Mouse (Mus musculus) thymus, postnatal 4 days (tissue): Measurements from ENCODE around the gene Nabp2.

Source experiments
- DNase-seq: peaks from one replicate; pipeline ENCODE4 v3.0.0; 2021

The Nabp2 gene

DNA sequence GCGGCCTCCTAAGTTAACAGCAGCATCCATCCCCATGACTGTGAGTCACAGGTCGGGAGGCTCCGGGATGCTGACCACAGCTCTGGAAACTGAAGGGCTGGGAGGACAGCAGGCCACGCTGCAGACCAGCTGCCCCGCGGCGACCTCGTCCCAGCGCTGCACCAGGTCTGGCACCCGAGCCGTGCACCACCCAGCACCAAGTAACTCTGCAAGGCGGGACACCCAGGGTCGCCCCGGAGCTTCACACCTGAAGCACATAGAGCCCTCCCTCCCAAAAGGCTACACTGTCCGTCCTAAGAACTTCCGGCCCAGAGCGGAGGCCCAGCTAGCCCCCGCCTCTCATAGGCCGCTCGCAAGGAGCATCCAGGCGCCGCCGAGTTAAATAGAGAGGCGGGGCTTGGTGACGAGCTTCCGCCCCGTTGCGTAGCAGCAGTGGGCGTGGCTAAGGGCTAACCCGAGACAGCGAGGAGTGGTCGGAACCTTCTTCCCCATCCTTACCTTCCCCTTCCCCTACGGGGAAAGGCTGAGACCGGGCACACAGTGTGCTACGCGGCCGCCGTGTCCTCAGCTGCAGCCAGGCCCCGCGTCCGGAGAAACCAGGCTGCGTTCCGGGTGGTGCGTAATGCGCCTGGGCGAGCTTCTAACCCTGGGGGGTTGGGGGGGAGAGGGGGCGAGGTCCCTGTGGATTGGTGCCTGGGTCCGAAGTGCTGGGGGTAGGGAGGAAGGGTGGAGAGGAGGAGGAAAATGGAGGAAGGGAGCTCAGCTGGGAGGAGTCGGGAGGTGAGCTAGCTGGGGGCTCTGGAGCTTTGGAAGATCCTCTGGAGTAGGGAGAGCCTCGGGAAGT, at the start of gene Nabp2, which contains the start of gene Rnf41:
Gene Nabp2, minus strand, starts transcription at position 282 of the 844 bp plus-strand sequence.
Gene Rnf41, plus strand, starts transcription at position 447 of the 844 bp plus-strand sequence.
- DNase-seq: peak; percentile 98

DNA sequence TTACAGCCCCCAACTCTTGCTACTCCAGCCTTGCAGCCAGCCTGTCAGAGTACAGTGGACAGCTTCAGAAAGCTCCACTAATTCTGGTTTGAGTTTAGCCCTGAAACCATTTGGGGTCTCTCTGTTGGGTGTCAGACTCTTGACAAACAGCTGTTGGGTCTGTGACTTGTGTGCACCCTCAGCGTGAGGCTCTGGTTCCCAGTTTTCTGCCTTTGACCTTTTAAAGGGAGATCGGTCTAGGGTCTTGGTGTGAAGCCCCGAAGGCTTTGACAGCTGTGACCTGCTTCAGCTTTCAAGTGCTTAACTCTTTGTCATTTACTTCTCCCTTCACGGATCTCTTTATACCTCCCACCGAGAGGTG, 49.0 kb upstream of the Nabp2 start:
- DNase-seq: no peak

DNA sequence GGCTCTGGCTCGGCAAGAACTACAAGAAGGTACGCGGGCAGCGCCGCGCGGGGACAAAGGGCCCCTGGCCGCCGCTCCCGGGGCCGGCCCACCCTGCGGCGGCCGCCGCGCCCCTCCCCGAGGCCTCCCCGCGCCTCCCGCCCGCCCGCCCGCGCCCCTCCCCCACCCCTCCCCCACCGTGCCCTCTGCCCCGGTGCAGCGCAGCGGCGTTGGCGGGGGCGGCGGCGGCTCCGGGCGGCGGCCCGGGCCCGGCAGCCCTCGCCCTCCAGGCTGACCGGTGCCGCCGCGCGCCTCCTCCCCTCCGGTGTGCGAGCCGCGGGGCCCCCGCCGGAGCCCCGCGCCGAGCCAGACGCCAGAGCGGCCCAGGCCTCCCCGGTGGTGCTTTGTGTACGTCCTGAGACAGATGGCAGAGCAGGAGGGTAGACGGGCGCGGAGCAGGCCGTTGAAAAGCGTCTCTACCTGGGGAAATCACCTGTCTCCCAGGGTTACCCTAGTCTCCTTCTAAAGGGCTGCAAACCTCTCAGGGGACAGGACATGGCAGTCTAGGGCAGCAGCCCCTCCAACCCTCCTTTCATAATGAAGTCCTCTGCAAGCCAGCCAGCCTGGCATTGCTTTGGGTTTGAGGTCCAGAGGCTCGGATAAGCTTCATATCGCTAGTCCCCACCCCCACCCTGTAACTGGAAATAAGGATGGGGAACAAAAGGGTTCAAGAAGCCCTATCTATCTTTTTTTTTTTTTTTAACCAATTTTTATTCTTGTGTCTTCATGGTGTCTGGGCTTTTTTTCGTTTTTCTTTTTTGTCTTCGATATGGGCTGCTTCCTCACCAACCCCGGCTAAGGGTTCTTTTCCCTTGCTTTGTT, 48.3 kb upstream of the Nabp2 start:
- peak; percentile 69 for DNase-seq

DNA sequence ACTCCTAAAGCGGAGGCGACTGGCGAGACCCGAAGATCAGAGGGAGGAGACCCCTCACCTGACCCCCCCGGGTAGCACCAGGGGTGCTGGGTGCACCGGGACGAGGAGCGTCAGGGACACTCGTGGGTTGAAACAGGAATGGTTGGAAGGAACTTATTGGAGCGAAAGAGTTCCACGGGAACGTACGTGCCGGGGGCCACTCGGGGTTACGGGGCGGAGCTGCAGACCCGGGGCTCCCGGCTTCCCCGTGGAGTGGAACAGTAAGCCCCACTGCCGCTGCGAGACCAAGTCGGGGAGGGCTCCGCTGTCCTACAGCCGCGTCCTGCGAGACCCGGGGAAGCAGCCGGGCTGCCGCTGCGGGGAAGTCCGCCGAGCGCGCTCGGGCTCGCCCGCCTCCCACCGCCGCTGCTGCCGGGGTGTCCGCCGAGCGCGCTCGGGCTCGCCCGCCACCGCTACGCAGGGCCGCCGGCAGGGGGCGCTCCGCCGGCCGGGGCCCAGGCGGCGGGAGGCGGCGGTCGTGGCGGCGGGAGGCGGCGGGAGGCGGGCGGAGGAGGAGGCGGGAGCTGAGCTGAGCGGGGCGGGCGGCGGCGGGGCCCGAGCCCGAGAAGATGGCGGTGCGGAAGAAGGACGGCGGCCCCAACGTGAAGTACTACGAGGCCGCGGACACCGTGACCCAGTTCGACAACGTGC, 47.6 kb upstream of the Nabp2 start, which contains the start of gene Smarcc2:
Gene Smarcc2, plus strand, starts transcription at position 530 of the 690 bp plus-strand sequence.
- DNase-seq: peak; percentile 93

DNA sequence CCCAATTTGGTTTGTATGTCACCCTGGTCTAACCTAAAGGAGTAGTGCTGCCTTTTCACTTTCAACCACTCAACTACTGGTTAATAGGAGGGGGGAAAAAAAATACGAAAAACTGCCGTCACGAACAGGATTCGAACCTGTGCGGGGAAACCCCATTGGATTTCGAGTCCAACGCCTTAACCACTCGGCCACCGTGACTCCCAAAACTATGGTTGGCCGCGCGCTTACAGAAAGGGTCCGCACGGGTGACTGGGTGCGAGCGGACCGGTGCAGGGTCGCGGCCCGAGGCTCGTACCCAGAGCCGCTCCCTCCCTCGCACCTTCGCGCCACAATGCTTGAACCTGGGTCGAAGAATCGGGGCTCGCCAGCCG, 47.0 kb upstream of the Nabp2 start:
- DNase-seq: peak; percentile 94

DNA sequence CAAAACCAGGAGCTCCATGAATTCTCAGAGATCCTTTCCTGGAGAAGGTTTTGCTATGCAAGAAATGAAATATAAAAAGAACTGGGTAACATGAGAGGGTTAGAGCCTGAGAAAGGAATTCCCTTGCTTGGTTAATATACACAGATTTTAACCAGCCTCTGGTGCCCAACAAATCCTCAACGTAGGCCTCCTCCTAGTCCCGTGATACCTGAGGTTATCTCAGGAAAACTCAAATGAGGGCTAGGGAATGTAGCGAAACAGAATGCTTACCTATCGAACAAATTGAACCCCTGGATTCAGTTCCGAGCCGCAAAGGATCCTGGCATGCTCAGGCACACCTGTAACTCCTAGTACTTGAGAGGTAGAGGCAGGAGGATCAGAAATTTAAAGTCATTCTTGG, 46.4 kb upstream of the Nabp2 start:
- DNase-seq: no peak

DNA sequence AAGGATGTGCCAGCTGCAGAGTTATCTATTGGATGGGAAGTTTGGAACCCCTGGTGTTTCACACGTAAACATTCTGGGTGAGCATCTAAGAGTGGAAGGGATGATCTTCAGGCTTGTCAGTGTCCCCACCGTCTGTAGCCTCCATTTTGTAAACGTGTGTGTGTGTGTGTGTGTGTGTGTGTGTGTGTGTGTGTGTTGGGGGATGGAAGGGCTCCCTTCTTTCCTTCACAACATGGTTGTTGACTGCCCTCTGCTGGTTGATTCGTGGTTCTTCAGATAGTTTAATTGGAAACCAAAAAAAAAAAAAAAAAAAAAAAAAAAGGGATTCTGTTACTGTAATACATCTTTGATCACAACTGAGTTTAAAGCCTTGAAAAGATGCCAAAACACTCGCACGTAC, 44.0 kb upstream of the Nabp2 start:
- peak; percentile 76 for DNase-seq

DNA sequence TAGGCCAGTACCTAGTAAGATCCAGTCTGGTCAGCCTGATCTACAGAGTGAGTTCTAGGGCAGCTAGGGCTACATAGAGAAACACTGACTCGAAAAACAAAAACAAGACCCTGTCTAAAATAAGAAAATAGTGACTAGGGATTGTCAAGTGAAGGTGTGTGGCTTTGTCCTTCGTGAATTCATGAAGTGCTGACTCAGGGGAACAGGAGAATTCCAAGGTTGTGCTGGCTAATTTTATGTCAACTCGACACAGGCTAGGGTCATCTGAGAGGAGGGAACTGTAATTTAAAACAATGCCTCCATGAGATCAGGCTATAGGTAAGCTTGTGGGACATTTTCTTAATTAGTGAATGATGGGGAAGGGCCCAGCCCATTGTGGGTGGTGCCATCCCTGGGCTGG, 43.2 kb upstream of the Nabp2 start:
- DNase-seq: no peak

DNA sequence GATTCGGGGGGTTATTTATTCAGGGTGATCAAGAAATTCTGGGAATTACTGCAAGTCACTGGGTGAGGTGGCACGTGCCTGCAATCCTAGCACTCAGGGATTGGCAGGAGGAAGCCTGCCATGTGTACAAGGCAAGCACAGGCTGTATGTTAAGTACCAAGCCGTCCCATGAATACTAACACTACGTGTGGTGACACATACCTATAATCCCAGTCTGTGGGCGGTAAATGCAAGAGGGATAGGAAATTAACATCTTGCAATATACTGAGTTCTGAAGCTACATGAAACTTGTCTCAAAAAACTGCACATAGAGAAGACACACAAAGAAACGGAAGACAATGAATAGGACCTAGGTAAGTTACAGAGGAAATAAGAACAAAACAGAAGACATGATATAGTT, 39.7 kb upstream of the Nabp2 start:
- no peak for DNase-seq

DNA sequence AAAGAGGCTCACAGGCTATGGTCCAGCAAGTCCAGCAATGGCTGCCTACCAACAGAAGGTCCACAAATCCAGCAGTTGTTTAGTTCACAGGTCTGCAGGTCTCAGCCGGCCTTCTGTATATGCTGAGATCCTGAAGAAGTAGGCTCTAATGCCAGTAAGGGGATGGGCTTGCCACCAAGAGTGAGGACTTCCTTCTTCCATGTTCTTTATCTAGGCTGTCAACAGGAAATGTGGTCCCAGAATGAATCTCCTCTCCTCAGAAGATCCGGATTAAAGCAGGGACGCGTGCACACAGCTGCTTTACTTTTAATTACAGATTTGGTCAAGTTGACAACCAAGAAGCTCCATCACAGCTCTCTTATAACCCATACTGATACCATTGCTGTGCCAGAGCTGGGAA, 34.1 kb upstream of the Nabp2 start:
- DNase-seq: no peak

DNA sequence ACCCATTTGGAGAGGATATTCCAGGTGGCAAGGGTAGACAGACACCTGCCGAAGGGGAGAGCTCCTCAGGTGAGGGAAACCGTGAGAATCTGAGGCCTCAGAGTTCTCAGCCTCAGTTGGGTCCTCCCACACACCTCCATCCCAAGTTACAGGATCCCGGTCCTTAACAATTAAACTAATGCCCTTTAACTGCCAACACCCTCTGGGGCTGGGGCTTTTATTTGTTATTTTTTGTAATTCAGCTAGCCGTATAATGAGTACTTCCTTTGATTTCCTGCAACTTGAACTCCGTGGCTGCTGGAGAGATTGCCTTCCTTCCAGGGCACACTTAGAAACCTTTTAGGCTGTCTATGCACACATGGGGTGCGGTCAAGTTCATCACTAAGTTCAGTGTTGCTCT, 33.1 kb upstream of the Nabp2 start:
- no peak for DNase-seq

DNA sequence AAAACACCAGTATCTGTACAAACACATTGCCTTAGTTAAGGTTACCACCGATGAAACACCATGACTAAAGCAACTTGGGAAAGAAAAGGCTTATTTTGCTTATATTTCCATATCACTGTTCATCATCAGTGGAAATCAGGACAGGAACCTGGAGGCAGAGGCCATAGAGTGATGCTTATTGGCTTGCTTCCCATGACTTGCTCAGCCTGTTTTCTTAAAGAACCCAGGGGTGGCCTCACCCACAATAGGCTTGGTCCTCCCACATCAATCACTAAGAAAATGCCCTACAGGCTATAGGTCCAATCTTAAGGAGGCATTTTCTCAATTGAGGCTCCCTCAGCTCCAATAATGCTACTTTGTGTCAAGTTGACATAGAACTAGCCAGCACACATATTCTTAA, 31.4 kb upstream of the Nabp2 start:
- no peak for DNase-seq

DNA sequence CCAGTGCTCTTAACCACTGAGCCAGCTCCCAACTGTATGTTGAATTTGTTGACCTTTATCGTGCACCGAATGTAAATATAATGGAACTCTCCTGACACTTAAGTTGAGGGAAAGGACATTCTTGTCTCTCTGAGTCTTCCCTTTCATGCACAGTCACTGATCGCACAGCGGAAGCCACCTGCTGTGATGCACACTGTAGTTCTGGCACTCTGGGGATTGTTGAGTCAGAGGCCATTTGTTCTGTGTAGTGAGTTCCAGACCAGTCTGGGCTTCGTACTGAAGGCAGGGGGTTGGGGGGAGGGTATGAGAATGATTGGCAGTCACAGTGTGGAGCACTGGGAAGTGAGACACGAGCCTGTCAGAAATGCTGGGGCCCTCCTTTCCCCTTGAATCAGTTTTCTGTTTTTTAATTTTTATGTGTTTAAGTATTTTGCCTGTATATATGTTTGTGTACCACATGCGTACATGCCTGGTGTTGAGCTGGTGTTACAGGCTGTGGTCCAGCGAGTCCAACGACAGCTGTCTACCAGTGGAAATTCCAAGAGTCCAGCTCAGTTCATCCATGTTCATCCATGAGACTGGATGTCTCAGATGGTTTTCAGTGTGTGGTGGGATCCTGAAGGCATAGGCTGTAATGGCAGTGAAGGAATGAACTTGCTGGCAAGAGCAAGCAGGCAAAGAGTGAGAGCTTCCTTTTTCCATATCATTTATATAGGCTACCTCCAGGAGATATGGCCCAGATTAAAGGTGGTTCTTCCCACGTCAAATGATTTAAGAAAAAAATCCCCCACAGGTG, 30.2 kb upstream of the Nabp2 start:
- no peak for DNase-seq

DNA sequence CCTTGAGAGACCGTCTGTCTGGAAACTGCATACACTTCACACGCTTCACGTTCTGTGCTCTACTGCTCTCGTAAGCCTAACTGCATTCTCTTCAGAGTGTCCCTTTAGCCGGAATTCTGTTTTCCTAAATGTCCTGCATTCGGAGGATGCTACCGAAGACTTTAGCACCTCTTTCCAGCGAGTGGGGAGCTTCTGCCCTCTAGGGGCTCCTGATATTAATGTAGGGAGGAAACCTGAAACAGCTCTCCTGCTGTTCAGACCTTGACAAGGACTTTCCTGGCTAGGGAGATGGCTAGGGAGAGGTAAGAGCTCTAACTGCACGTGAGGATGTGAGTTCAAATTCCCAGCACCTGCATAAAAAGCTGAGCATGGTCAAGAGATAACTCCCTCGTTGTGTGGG, 29.1 kb upstream of the Nabp2 start:
- peak; percentile 41 for DNase-seq

DNA sequence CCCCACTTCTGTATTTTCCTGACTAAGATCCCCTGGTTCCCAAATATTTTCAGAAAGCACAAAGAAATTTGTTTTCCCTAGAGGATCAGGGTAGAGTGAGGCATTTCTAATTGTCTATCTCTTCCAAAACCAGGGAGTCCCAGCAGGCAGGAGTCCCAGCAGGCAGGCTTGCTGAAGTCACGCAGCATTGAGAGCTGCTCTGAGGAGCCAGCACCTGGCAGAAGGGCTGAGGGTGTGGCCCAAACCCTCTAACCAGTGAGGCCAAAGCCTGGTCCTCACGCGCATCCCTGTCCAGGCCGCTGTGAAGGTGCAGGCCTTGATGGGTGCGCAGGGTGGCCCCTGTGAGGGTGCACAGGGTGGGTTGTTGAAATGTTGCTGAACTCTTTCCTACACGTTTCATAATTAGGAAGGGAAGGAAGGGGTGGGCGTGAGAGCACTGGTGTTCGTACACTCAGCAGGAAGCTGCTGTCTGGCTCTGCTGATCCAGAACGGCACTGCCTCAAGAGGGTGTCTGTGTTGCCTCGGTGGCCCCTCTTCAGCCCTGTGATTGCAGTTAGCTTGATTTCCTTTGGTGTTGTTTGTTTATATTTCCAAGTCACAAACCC, 27.5 kb upstream of the Nabp2 start:
- DNase-seq: no peak

DNA sequence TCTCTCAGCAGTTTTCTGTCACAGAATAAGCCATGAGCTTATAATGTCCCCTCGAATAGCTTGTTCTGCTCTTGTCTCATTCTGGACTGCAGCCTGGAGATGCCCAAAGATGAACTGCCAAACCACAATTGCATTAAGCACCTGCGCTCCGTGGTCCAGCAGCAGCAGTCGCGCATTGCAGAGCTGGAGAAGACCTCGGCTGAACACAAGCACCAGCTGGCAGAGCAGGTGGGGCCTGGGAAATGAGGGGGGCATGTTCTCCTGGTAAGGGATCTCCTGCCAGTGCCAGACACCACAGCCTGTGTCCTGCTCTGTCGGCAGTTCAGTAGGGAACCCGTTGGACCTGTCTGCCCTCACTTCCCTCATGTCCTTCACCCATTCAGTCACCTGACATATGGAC, 25.1 kb upstream of the Nabp2 start:
- DNase-seq: no peak

DNA sequence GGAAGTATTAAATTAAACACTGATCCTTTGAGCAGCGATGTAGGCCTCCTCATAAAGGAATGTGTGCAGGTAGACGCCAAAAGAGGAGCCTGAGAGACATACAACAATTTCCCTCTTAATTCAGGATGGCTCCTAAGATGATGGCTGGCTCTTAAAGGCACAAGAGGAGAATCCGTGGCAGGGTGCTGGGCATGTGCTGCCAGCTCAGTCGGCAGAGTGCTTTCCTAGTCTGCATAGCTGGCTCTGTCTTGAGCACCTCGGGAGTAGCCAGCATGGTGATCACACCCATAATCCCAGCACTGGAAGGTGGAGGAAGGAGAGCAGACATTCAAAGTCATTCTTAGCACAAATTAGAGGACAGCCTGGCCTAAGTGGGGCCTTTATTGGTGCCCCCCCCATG, 24.6 kb upstream of the Nabp2 start:
- DNase-seq: no peak

DNA sequence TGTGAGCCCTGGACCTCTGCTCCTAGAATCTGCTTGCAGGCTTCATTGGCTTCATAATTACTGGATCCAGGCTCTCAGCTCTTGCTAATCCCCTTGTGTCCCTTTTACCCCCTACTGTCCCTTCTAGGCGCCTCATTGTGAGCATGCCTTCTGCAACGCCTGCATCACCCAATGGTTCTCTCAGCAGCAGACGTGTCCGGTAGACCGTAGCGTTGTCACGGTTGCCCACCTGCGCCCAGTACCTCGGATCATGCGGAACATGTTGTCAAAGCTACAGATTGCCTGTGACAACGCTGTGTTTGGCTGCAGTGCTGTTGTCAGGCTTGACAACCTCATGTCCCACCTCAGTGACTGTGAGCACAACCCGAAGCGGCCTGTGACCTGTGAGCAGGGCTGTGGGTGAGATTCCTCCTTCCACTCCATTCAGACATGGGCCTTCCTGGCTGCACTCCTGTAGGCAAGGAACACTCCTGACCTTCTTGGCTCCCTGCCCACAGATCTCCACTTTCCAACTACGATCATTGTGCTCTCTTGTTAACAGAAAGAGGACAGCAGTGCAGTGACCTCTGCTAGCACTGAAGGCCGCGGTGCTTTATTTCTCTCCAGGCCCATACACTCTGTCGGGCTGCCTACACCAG, 24.0 kb upstream of the Nabp2 start:
- peak; percentile 37 for DNase-seq

DNA sequence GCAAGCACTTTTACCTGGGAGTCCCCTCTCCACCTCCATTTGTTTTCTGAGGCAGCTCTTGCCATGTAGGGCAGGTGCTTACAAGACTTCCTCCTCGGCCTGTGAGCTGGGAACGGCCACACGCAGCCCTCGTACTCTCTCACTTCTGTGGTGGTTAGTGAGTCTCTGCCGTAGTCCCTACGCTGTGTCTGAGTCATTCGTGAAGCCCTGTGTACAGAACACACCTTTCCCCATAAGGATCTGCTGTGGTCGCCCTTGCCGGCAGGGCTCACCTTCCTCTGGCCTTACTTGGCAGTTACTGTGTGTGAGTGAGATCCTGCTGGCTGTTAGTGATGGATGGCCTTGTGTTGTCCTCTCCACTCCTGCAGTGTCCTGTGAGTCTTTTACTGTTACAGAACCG, 23.4 kb upstream of the Nabp2 start:
- peak; percentile 60 for DNase-seq

DNA sequence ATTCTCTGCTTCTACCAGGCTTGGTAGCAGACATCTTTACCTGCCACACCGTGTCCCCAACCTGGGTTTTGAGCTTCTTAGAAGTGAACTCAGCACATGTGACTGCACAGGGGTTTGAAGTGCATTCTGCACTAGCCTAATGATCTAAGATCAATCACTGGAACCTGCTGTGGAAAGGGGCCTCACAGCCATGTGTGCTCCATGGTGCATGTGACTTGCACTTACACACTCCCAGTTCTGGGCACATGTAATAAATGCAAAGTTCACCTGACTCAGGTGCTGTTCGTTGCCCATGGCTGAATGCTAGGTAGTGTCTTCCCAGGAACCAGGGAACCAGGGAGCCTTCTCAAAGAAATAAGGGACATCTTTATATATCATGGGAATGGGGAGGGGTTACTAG, 22.1 kb upstream of the Nabp2 start:
- no peak for DNase-seq

DNA sequence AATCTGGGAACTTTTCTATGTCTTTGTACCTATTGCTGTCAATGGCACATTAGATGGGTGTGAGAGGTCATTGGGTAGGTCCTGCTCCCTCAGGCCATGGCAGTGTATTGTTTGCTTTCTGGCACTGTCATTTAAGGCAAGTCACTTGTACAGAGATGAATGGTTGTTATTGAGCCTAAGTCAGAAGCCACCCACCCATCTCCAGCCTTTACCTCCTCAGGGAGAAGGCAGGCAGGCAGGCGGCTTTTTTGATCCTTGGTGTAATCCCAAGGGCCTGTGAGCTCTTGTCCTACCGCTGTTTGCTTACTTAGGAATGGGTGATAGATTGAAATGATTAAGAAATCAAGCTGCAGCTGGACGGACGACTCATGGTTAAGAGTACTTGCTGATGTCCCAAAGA, 18.2 kb upstream of the Nabp2 start:
- no peak for DNase-seq

DNA sequence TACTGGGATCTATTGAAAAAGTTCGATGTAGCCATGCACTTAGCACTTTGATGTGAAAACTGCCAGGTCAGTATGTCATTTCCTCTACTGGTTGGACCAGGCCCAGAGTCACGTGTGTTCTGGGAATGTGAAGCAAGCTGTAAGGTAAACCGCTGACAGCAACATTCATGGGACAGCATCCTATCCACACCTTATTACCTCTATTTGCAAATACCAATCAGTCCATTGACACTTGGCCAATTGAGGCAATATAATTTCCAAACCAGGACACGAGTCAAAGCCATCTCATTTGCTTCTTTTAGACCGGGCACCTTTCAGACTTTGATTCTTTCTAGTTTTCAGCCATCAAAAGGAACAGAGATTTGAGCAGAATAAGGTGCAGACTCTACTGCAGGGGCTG, 17.8 kb upstream of the Nabp2 start:
- no peak for DNase-seq
